ENCODE assay signal across 8 mouse cellular contexts in the genomic region with DNA sequence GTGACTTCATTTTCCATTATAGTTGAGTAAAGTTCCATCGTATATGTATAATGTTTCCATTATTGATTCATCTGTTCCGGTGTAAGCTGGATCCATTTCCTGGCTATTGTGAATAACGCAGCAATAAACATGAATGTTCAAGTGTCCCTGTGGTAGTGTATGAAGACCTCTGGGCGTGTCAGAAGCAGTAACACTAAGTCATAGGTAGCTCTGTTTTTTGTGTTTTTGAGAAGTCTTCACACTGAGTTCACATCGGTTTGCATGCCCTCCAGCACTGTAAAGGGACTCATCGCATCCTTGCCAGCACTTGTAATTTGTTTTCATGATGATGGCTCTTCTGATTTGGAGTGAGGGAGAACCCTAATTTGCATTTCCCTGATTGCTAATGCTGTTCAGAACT. TPM values are rescaled to one million over a fixed set of nuclear protein-coding genes. Genes with fewer than 3 reads are reported as not detected.
DNase-seq lines count a peak whose midpoint lies in the region; ATAC-seq and TF ChIP-seq lines count a peak whose summit lies in the region.

A gene (minus strand): TSS at position 144 of the 400 bp plus-strand sequence.

- H3K4me2 ChIP-seq in embryonic facial prominence, embryonic 13.5 days = peak within 1 kb of the TSS; percentile 74
- H3K4me2 ChIP-seq in midbrain, postnatal 0 days (ENCODE audit: low read depth, low read length, poor library complexity, severe bottlenecking) = peak within 1 kb of the TSS; percentile 65

- intact Hi-C loops in left cerebral cortex, adult 2 months (cut with DNase I) = loop anchor here (5.0 kb wide), 1 partner anchor 189 kb away; no protein-coding TSS in a partner anchor

- no peak for TF ChIP-seq CTCF in left cerebral cortex, adult 2 months (IDR thresholded peaks at IDR 0.05)
- TF ChIP-seq CTCF in midbrain, postnatal 0 days (IDR thresholded peaks at IDR 0.05) = no peak

- H3K4me3 ChIP-seq in left cerebral cortex, adult 2 months = peak within 1 kb of the TSS; percentile 80
- peak within 1 kb of the TSS; percentile 70 for H3K4me3 ChIP-seq in embryonic facial prominence, embryonic 13.5 days
- H3K4me3 ChIP-seq in midbrain, postnatal 0 days (ENCODE audit: low read depth, low read length) = peak within 1 kb of the TSS; percentile 72

- H3K9me3 ChIP-seq in embryonic facial prominence, embryonic 13.5 days = no peaks in the 10 kb centered on the region
- H3K9me3 ChIP-seq in midbrain, postnatal 0 days (ENCODE audit: low read length) = no peaks in the 10 kb centered on the region

- no peaks in the 10 kb centered on the region for H3K36me3 ChIP-seq in embryonic facial prominence, embryonic 13.5 days
- H3K36me3 ChIP-seq in midbrain, postnatal 0 days (ENCODE audit: insufficient read depth, low read length) = no peaks in the 10 kb centered on the region

- DNase-seq in left cerebral cortex, adult 2 months (ENCODE audit: extremely low spot score in 1 of 2, low spot score in 2 of 2) = no peak
- no peak for DNase-seq in left cerebral cortex, adult 9 months (ENCODE audit: low spot score in 2 of 2)
- DNase-seq in layer of hippocampus, postnatal 25 days (ENCODE audit: extremely low spot score in 1 of 2, low spot score in 1 of 2) = no peak
- DNase-seq in midbrain, postnatal 0 days (ENCODE audit: low spot score) = no peak
- no peak for DNase-seq in urinary bladder, adult 18-20 months (ENCODE audit: low spot score in 2 of 2)
- DNase-seq in urinary bladder, postnatal 10 days (ENCODE audit: low spot score) = no peak
- DNase-seq in urinary bladder, postnatal 4 days (ENCODE audit: low spot score in 2 of 2) = no peak

- H3K4me1 ChIP-seq in embryonic facial prominence, embryonic 13.5 days = peaks cover under 1% of the 10 kb centered on the region
- H3K4me1 ChIP-seq in midbrain, postnatal 0 days (ENCODE audit: insufficient read depth, low read length) = no peaks in the 10 kb centered on the region

- H3K27me3 ChIP-seq in embryonic facial prominence, embryonic 13.5 days = peaks cover 7% of the 10 kb centered on the region
- 0 out of 2 replicates have a peak, but pooled peaks cover 5% of the 10 kb centered on the region for H3K27me3 ChIP-seq in midbrain, postnatal 0 days (ENCODE audit: insufficient read depth, low read length)

- ATAC-seq in embryonic facial prominence, embryonic 13.5 days (ENCODE audit: insufficient number of reproducible peaks, insufficient read depth, low FRiP score, low TSS enrichment, low read depth) = no peak
- ATAC-seq in midbrain, postnatal 0 days (ENCODE audit: low FRiP score) = no peak

- WGBS in embryonic facial prominence, embryonic 13.5 days = 74% methylated on average over 6 of the region's 6 CpGs
- WGBS in midbrain, postnatal 0 days = 84% methylated on average over 6 of the region's 6 CpGs

- H3K27ac ChIP-seq in left cerebral cortex, adult 2 months = peak within 1 kb of the TSS; percentile 96
- peak within 1 kb of the TSS; percentile 82 for H3K27ac ChIP-seq in embryonic facial prominence, embryonic 13.5 days
- peak within 1 kb of the TSS; percentile 90 for H3K27ac ChIP-seq in midbrain, postnatal 0 days (ENCODE audit: low read depth, low read length)

- H3K9ac ChIP-seq in embryonic facial prominence, embryonic 13.5 days = peak within 1 kb of the TSS; percentile 79
- H3K9ac ChIP-seq in midbrain, postnatal 0 days (replicated peaks; ENCODE audit: low read length, poor library complexity, severe bottlenecking) = peak within 1 kb of the TSS; percentile 76

RNA-seq across cellular contexts. Expression of the gene that starts here (rescaled TPM):
- total RNA-seq in left cerebral cortex, adult 2 months (2021) = 10 to 100 TPM; 20.0 to 24.0 TPM
- 6.0 and 6.9 TPM in 2 replicates for polyA plus RNA-seq in embryonic facial prominence, embryonic 13.5 days (2015; fragmentation: Nextera tagmentation; extraction: Ambion mirVana)
- total RNA-seq in layer of hippocampus, postnatal 25 days (2021) = 10 to 100 TPM; 21.7 to 25.8 TPM
- 7.5 and 11.0 TPM in 2 replicates for total RNA-seq in midbrain, postnatal 0 days (2014; rRNA removed)
- polyA plus RNA-seq in midbrain, postnatal 0 days (2015; fragmentation: Nextera tagmentation; extraction: Ambion mirVana) = 6.2 and 7.5 TPM in 2 replicates
